Mouse (Mus musculus) macrophage (primary cell): Measurements from ENCODE around the gene Dock9. TPM values are rescaled to one million over a fixed set of nuclear protein-coding genes. Genes with fewer than 3 reads are reported as not detected.

Experiments used
- H3K27ac ChIP-seq: fragments of 350-480 bp; formaldehyde crosslinking; 2 replicates; pipeline ENCODE4 v1.9.0; 2021
- H3K36me3 ChIP-seq: fragments of 350-480 bp; formaldehyde crosslinking; 2 replicates; pipeline ENCODE4 v1.9.0; 2021; ENCODE audit errors: inconsistent target
- H3K4me3 ChIP-seq: fragments of 350-480 bp; formaldehyde crosslinking; 2 replicates; pipeline ENCODE4 v1.9.0; 2021; ENCODE audit errors: inconsistent target
- H3K79me2 ChIP-seq: fragments of 350-480 bp; formaldehyde crosslinking; 2 replicates; pipeline ENCODE4 v1.9.0; 2021; ENCODE audit errors: inconsistent target
- WGBS: methylation state at CpG from one replicate; pipeline ENCODE4 v1.1.7; 2026; ENCODE audit warnings: inconsistent platforms; ENCODE audit not compliant: missing documents; 5-methylcytosine and 5-hydroxymethylcytosine counted together
- polyA plus RNA-seq: library from polyadenylated mRNA; stranded (reverse); fragments of 250-400 nt; gene quantifications from 3 replicates; pipeline ENCODE4 v1.2.4, GENCODE M21; 2018; ENCODE audit warnings: inconsistent platforms

Dock9 gene
- polyA plus RNA-seq, 1 experiment from 2014 or later = 0.34 TPM

- H3K4me3 ChIP-seq = no peak overlapping the region
- WGBS = 74% methylated on average over 12 of the region's 12 CpGs
- H3K79me2 ChIP-seq = no peaks in the 10 kb centered on the region
- H3K27ac ChIP-seq = no peak overlapping the region
- no peaks in the 10 kb centered on the region for H3K36me3 ChIP-seq
Measured at GRCm38 (mm10) chr14:121659061-121659824, 138.4 kb downstream of the Dock9 start.

GRCm38 (mm10) chr14:121658537-121658936 lies 139.1 kb downstream of the Dock9 start:
- Histone ChIP-seq H3K27ac (no peak overlapping the region), H3K4me3 (no peak overlapping the region), H3K36me3 (no peaks in the 10 kb centered on the region), H3K79me2 (no peaks in the 10 kb centered on the region)
- 92% methylated on average over 6 of the region's 9 CpGs for WGBS

- 10% methylated on average over 7 of the region's 7 CpGs for WGBS
- Histone ChIP-seq H3K36me3 (no peaks in the 10 kb centered on the region), H3K79me2 (no peaks in the 10 kb centered on the region), H3K27ac (no peak overlapping the region), H3K4me3 (no peak overlapping the region)
Measured at GRCm38 (mm10) chr14:121657633-121658032, 140.0 kb downstream of the Dock9 start.

- Histone ChIP-seq H3K4me3 (no peak overlapping the region), H3K27ac (no peak overlapping the region), H3K36me3 (no peaks in the 10 kb centered on the region), H3K79me2 (no peaks in the 10 kb centered on the region)
- 93% methylated on average over 10 of the region's 10 CpGs for WGBS
Measured at GRCm38 (mm10) chr14:121656912-121657311, 140.7 kb downstream of the Dock9 start.

GRCm38 (mm10) chr14:121654977-121655376 lies 142.7 kb downstream of the Dock9 start:
- Histone ChIP-seq H3K79me2 (no peaks in the 10 kb centered on the region), H3K27ac (no peak overlapping the region), H3K36me3 (no peaks in the 10 kb centered on the region), H3K4me3 (no peak overlapping the region)
- WGBS = 63% methylated on average over 2 of the region's 2 CpGs

- H3K79me2 ChIP-seq = no peaks in the 10 kb centered on the region
- H3K4me3 ChIP-seq = no peak overlapping the region
- 19% methylated on average over 7 of the region's 7 CpGs for WGBS
- H3K36me3 ChIP-seq = no peaks in the 10 kb centered on the region
- H3K27ac ChIP-seq = no peak overlapping the region
Measured at GRCm38 (mm10) chr14:121654416-121654967, 143.1 kb downstream of the Dock9 start.

- Histone ChIP-seq H3K4me3 (no peak overlapping the region), H3K79me2 (no peaks in the 10 kb centered on the region), H3K27ac (no peak overlapping the region), H3K36me3 (no peaks in the 10 kb centered on the region)
- 94% methylated on average over 10 of the region's 10 CpGs for WGBS
Measured at GRCm38 (mm10) chr14:121653717-121654116, 143.9 kb downstream of the Dock9 start.

GRCm38 (mm10) chr14:121653241-121653640 lies 144.4 kb downstream of the Dock9 start:
- Histone ChIP-seq H3K36me3 (no peaks in the 10 kb centered on the region), H3K4me3 (no peak overlapping the region), H3K79me2 (no peaks in the 10 kb centered on the region), H3K27ac (no peak overlapping the region)
- 96% methylated on average over 7 of the region's 7 CpGs for WGBS

GRCm38 (mm10) chr14:121648581-121649060 lies 149.0 kb downstream of the Dock9 start:
- H3K79me2 ChIP-seq = no peaks in the 10 kb centered on the region
- H3K36me3 ChIP-seq = no peaks in the 10 kb centered on the region
- 18% methylated on average over 9 of the region's 9 CpGs for WGBS
- H3K27ac ChIP-seq = no peak overlapping the region
- no peak overlapping the region for H3K4me3 ChIP-seq

- no peaks in the 10 kb centered on the region for H3K36me3 ChIP-seq
- no peak overlapping the region for H3K27ac ChIP-seq
- no peaks in the 10 kb centered on the region for H3K79me2 ChIP-seq
- WGBS = 26% methylated on average over 6 of the region's 6 CpGs
- H3K4me3 ChIP-seq = no peak overlapping the region
Measured at GRCm38 (mm10) chr14:121647693-121648092, 149.9 kb downstream of the Dock9 start.

GRCm38 (mm10) chr14:121646617-121647016 lies 151.0 kb downstream of the Dock9 start:
- Histone ChIP-seq H3K4me3 (no peak overlapping the region), H3K79me2 (no peaks in the 10 kb centered on the region), H3K36me3 (no peaks in the 10 kb centered on the region), H3K27ac (no peak overlapping the region)
- 6% methylated on average over 10 of the region's 10 CpGs for WGBS

GRCm38 (mm10) chr14:121644302-121644701 lies 153.3 kb downstream of the Dock9 start:
- Histone ChIP-seq H3K79me2 (no peaks in the 10 kb centered on the region), H3K27ac (no peak overlapping the region), H3K36me3 (no peaks in the 10 kb centered on the region), H3K4me3 (no peak overlapping the region)
- WGBS = 96% methylated on average over 2 of the region's 2 CpGs

GRCm38 (mm10) chr14:121641271-121641670 lies 156.4 kb downstream of the Dock9 start:
- no peaks in the 10 kb centered on the region for H3K36me3 ChIP-seq
- no peaks in the 10 kb centered on the region for H3K79me2 ChIP-seq
- H3K4me3 ChIP-seq = no peak overlapping the region
- 33% methylated on average over 7 of the region's 7 CpGs for WGBS
- H3K27ac ChIP-seq = no peak overlapping the region

- 96% methylated on average over 12 of the region's 12 CpGs for WGBS
- Histone ChIP-seq H3K36me3 (no peaks in the 10 kb centered on the region), H3K27ac (no peak overlapping the region), H3K79me2 (no peaks in the 10 kb centered on the region), H3K4me3 (no peak overlapping the region)
Measured at GRCm38 (mm10) chr14:121636935-121637510, 160.6 kb downstream of the Dock9 start.

- no peak overlapping the region for H3K4me3 ChIP-seq
- H3K36me3 ChIP-seq = no peaks in the 10 kb centered on the region
- H3K79me2 ChIP-seq = no peaks in the 10 kb centered on the region
- 94% methylated on average over 11 of the region's 11 CpGs for WGBS
- H3K27ac ChIP-seq = no peak overlapping the region
Measured at GRCm38 (mm10) chr14:121634736-121635430, 162.8 kb downstream of the Dock9 start.
